Mouse (Mus musculus) MEL-GATA-1-ER (cell line): ENCODE results near the gene 4930412O13Rik.

Experiments
- DNase-seq: peaks from one replicate; pipeline ENCODE4 v3.0.0-alpha.2; 2012; ENCODE audit warnings: low read depth; ENCODE audit errors: extremely low read depth

The 4930412O13Rik gene

GRCm38 (mm10) chr2:9881051-9881591, at the start of gene 4930412O13Rik:
Gene 4930412O13Rik, plus strand, starts transcription at chr2:9881252.
- no peak for DNase-seq

DNA sequence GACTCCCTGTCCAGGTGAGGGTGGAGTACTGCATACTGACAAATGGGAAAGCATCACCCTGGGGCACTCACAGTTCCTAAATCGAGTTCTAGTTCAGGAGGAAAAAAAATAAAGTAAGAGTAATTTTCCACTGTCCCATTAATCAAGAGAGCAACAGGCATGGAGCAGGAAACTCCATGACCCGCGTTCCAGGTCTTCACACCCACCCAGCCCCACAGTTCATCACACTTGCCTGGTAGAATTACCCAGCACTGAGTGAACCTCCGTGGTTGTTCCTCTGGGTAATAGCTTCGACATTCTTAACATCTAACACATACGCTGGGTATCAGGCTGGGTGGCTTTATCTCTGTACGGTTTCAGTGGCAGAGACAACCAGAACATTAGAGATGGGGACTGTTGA, 47.3 kb upstream of the 4930412O13Rik start:
- DNase-seq, result no peak

DNA sequence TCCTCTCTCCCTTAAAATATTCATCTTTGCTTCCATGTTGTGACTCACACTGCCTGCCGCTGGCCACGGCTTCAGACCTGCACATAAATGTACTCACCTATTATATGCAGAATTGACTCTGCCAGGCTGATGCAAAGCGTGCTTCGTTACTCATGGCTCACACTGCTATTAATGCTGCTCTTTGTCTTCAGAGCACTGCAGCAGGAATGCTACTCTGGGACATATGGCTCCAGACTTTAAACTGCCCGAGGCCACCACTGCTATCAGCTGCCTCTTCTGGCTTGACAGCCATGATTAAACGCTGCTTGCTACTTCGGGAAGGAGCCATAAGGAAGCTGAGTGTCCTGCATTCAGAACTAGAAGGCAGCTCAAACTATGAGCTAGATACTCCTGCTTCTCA, 45.9 kb upstream of the 4930412O13Rik start:
- no peak for DNase-seq

GRCm38 (mm10) chr2:9852851-9853576, 28.0 kb upstream of the 4930412O13Rik start:
- DNase-seq, result no peak

DNA sequence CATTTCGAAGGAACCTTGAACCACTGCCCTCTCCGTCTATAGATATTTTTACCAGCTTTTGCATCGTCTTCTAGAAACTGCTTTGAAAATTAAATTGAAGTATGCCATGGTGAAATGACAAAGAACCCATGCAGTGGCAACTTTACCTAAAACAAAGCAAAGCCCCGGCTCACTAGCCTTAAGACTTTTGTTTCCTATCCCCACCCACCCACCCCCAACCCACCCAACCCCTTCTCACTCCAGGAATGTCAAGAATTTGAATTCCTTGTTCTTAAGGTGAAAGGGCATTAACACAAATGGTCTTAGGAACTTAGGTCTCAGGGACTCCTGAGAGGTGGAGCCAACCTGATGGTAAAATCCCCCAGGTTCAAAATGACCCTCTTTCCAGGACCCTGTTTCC, 25.2 kb upstream of the 4930412O13Rik start:
- no peak for DNase-seq

- DNase-seq, result no peak
Observed at GRCm38 (mm10) chr2:9860698-9861097, 20.4 kb upstream of the 4930412O13Rik start.

- no peak for DNase-seq
Observed at GRCm38 (mm10) chr2:9867092-9867825, 13.8 kb upstream of the 4930412O13Rik start.

DNA sequence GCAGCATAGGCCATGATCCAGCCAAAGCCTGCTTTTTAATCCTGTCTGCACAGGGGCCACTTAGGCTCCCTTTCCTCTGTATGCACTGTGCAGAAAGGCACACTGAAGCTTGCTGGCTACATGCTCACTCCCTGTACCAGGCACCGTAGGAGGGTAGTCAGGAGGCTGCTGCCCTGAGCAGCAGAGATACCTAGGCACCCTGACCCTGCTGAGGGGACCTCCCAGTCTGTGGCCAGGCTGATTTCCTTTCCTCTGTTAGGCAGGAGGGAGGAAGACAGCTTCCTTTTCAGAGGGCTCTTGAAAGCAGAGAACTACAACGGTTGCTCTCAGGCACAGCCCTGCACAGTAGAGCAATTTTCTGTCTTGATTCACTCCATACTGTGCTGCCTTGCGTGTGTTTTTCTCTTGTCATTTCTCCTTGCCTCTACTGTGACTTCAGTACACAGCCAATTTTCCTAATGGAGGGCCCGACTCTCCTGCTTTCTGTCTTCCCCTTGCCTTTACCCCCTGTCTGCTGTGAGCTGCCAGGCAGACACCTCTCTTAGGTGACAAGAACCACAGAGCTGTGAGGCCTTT, 9.8 kb upstream of the 4930412O13Rik start:
- DNase-seq, result no peak

- no peak for DNase-seq
Observed at GRCm38 (mm10) chr2:9871798-9872197, 9.3 kb upstream of the 4930412O13Rik start.

- DNase-seq, result no peak
Observed at GRCm38 (mm10) chr2:9872682-9873081, 8.4 kb upstream of the 4930412O13Rik start.

GRCm38 (mm10) chr2:9873757-9874156, 7.3 kb upstream of the 4930412O13Rik start:
- no peak for DNase-seq

DNA sequence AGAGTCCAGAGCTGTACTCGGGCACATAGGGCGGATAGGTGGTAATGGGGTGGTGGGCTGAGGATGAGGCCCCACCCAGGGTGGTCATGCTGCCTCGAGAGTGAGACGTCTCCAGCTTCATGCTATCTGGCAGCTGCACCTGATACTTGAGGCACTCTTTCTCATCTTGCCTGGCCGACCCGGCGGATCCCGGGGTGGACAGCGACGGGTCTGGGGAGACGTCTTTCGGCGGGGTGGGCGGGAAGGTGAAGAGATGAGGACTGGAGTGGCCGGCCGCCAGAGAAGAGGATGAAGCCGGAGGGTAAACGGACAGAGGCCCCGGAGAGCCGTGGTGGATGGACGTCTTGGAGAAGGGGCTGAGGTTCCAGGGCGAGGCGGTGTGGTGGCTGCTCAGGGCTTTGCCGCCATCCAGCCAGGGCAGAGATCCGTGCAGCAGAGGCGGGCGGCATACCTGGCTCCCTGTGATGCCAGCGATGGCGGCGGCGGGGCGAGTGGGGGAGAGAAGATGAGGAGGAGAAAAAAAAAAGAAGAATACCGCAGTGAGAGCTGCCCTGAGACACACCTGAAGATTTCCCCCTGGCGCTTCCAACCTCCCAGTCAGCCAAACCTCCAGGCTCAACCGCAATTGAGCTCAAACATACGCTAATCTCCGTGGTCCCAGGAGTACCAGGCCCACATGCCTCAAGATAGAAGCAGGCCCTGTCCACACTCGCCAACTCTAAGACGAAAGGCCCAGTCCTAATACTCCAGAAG, 6.4 kb upstream of the 4930412O13Rik start:
- no peak for DNase-seq

DNA sequence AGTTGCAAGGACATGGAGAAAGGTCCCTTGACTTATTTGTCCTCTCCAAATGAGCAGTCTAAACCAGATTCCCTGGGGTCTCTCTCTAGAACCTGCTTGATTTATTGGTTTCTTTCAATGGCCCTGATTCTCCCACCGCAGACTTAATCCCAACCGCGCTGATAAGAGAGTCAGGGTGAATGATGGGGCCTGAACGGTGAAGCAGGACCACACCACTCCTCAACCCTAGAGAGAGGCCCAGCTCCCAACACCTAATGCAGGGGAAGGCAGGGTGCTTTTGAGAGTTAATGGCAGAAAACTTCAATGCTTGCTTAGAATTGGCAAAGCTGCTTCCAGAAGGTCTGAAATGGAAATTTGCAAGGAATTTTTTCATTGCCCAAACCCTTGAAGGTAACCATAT, 5.8 kb upstream of the 4930412O13Rik start:
- DNase-seq, result no peak

DNA sequence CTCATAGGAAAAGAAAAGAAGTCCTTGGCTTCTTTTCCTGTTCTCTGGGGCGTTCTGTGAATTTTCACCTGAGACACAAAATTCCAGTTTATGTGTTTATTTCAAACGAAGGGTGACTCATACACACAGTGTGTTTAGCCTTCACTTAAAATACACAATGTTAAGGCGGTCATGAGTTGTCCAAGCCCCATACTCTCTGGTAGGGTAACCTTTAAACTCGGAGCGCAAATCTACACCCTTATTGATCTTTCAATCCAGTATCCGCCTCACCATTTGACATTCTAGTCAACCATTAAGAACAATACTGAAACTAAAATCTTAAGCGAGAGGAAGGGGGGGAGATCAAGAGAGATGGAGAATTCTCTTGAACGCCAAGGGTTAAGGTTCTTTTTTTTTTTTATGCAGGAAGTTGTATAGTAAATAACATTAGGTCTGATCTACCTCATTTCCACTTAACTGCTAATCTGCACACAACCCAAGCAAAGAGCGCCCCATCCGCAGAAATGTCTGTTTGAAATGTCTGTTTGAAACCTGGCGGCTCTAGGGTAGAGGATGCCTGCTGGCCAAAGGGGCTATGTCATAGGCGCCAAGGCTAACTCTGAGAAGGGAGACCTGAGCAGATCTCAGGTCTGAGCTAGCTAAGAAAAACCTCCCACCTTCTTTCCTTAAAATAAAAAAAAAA, 5.2 kb upstream of the 4930412O13Rik start:
- DNase-seq, result no peak

DNA sequence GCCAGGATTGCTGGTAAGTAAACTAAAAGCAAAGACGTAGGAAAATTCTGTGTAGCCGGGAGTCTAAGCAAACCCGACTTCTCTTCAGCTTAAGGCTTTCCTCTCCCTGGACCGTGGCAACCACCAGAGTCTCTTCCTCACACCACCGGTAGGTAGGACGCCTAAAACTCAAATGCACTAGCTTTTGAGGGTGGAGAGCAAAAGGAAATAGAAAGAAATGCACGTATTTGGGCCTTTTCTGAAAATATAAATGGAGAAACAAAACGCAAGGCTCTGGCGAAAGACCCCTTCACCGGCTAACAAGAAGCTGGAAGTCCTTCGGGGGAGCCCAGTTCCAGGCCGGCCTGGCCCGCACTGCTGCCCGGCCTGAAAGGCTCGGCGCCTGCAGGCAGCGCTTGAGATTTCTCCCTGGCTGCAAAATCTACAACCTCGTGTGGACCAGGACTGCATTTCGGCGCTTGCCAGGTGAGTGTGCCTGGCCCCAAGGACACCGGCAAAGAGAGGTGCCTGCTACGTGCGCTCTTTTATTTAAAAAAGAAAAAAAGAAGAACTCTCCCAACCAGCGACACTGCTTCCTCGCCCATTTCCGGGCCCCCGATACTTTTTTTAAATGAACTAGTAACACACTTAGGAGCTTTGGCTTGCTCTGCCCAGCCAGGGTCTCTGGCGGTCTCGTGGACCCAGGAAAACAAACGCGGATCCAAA, 4.3 kb upstream of the 4930412O13Rik start:
- DNase-seq, result no peak

GRCm38 (mm10) chr2:9877326-9877690, 3.7 kb upstream of the 4930412O13Rik start:
- no peak for DNase-seq

DNA sequence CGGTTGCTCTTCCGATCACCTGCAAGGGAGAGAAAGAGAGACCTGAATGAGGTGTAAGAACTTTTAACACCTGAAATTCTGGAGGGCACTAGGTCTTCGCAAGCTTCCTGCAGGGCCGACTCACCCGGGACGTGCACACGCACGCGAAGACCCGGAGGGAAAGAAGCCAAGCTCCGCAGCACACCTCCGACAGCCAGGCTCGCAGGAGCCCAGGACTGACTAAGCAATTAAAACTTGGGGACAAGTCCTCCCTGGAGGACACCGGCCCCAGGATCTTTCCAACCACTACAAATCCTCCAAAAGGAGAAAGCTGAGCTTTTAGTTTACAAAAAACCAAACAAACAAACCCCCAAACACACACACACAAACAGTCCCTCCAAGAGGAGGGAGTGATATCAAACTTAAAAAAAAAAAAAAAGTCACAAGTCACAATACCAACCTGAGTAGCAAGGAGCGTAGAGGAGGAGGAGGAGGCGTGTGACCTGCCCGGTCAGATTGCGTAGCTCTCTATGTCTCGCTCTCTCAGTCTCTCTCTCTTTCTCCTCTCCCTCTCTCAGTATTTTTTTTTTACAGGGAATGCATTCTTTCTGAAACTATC, 3.0 kb upstream of the 4930412O13Rik start:
- no peak for DNase-seq

DNA sequence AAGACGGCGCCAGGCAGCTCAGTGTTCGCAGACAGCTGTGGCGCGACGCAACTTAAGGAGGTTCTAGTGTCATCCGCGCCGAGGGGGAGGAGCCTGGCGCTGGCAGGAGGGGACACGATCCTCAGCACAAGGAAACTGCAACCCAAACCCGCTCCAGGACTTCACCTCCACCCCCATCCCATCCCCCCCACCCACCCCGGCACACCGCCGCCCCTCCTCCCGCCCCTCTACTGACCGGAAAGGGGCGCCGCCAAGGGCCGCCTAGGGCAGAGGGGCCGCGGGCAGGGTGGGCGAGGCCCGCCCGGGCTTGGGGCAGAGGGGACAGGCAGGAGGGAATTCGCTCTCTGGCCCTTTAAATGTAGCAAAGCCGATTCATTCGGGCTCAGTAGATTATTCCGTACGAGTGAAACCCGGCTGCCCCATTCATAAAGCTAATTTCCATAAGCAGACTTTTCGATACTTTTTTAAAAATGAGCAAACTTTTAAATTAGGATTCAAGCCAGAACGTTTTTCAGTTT, 2.4 kb upstream of the 4930412O13Rik start:
- DNase-seq, result peak; percentile 46

GRCm38 (mm10) chr2:9879092-9879491, 2.0 kb upstream of the 4930412O13Rik start:
- peak; percentile 46 for DNase-seq

GRCm38 (mm10) chr2:9879493-9879892, 1.6 kb upstream of the 4930412O13Rik start:
- peak; percentile 73 for DNase-seq
